Mouse (Mus musculus): ENCODE data around the gene Olfr1410.

The Olfr1410 gene

DNA sequence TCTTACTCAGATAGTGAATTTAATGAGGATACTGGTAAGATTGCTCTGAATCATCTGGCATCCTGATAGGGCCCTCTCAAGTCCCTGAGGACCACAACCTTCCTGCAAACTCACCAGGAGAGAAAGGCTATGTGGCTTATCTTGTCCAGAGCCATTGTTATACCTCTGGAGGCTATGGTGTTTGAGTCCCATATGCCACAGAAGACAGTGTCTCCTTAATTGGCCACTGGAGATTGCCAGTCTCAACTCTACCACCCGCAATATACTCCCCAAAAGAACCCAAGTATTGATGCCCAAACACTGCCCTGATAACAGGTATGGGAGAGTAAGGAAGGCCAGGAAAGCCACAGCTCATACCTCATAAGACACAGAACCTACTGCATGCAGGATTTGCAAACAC, at the start of gene Olfr1410:
Gene Olfr1410, plus strand, starts transcription at position 301 of the 400 bp plus-strand sequence.
- DNase-seq (ENCODE audit: low spot score) = no peak

GRCm38 (mm10) chr1:92571022-92571421, 34.6 kb upstream of the Olfr1410 start, which contains the start of gene Olfr1413:
Gene Olfr1413, plus strand, starts transcription at chr1:92571322.
- DNase-seq (ENCODE audit: low spot score) = no peak

DNA sequence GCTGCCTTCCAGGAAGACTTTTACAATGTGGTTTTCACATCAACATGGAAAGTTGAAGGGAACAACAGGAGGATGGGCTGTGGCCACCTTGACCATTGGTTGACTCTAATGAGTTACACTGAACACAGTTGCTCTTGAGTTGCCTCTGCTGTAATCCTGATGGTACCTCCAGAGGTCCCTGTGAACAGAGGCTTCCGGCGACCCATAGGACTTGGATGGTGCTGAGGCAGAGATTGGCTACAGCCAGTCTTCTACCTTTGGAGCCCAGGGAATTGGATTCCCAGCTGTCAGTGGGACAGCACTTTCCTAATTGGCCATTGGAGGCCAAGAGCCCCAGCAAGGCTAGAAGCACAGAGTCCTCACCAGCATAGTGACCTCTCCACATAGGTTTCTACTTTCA, 20.1 kb upstream of the Olfr1410 start, which contains the start of gene Olfr1412:
Gene Olfr1412, plus strand, starts transcription at position 301 of the 400 bp plus-strand sequence.
- DNase-seq (ENCODE audit: low spot score) = no peak

DNA sequence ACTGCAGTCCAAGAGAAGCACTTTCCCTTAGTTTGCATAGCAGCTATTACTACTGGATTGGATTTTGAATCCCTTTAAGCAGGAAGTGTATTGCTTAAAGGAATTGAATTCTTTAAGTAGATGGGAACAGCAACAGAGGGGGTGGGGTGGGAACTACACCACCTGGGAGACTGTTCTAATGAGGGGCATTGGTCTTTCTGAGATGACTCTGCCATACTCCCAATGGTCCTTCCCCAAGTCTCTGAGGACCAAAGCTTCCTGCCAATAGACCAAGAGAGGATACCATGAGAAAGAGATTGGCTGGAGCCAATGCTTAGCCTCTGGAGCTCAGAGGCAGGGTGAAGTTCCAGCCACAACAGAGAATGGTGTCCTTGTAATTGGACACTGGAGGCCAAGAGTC, 11.5 kb upstream of the Olfr1410 start, which contains the start of gene Olfr1411:
Gene Olfr1411, plus strand, starts transcription at position 301 of the 400 bp plus-strand sequence.
- DNase-seq (ENCODE audit: low spot score) = no peak

DNA sequence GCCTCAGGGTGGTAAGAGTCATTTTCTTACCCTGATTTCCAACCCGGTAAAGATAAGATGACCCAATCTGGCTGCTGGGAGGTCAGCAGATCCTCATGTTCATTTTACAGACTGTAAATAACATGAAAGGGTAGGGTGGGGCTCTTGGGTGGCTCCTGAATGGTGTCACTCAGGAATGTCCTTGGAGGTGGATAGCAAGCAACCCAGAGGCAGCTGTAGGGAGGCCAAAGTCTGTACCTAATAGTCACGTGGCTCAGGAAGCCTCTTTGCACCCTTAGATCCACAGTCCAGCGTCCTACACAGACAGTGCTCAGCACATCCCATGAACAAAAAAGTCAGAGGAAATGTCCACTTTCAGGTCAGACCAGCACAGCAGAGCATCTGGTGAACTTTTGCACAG, 9.6 kb upstream of the Olfr1410 start:
- no peak for DNase-seq (ENCODE audit: low spot score)

- no peak for DNase-seq (ENCODE audit: low spot score)
Measured at GRCm38 (mm10) chr1:92607711-92608110, 2.1 kb downstream of the Olfr1410 start.

DNA sequence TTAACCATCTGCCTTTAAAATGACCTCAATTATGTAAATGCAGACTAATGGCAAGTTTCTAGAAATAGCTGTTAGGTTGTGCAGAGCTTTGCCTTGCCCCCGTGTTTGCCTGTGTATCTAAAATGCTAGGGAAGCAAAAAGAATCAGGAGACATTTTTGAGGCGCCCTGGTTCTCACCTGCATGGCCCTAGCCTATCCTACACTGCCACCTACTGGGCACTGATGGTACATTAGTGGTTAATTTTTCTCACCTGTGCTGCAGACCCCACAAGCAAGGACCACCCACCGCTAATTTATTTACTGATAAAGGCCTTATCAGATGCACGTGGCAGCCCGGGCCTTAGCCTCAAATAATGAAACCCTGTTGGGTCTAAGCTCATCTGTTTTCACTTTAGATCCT, 5.4 kb downstream of the Olfr1410 start:
- DNase-seq (ENCODE audit: low spot score) = peak; percentile 19

GRCm38 (mm10) chr1:92613175-92613574, 7.6 kb downstream of the Olfr1410 start:
- no peak for DNase-seq (ENCODE audit: low spot score)

DNA sequence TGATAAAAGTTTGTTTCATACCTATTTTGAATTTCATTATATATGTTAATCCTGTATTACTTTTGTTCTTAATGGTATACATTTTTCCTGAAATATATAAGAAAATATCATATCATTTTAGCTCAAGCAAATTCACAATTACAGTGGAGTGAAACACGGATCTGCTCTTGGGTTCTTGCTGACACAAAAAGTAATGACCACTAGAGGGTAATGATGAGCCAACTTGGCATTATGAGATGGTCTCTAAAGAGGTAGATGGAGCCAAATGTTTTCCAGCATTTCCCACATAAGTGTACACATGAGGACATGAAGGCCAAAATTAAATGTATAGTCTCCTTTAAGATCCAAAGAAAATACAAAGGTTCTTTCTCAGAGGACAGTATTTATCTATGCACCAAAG, 8.9 kb downstream of the Olfr1410 start:
- DNase-seq (ENCODE audit: low spot score) = no peak

GRCm38 (mm10) chr1:92616046-92616445, 10.5 kb downstream of the Olfr1410 start:
- no peak for DNase-seq (ENCODE audit: low spot score)

DNA sequence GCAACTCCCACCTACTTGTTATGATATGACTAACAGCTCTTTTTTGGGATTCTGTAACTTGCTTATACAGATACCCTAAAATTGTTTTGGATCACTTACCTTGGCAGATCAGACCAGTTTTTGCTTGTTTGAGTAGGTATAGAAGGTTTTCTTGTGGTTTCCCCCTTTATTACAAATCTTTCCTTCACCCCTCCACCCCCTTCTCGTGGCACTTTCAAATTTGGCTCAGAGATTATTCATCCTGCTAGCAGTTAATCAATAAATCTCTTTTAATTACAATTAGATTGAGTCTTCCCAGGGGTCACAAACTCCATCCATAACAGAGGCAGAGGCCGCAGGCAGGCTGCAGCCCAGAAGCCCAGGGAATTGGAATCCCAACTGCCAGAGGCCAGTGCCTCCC, 11.9 kb downstream of the Olfr1410 start, which contains the start of gene Olfr12:
Gene Olfr12, plus strand, starts transcription at position 301 of the 400 bp plus-strand sequence.
- no peak for DNase-seq (ENCODE audit: low spot score)

DNA sequence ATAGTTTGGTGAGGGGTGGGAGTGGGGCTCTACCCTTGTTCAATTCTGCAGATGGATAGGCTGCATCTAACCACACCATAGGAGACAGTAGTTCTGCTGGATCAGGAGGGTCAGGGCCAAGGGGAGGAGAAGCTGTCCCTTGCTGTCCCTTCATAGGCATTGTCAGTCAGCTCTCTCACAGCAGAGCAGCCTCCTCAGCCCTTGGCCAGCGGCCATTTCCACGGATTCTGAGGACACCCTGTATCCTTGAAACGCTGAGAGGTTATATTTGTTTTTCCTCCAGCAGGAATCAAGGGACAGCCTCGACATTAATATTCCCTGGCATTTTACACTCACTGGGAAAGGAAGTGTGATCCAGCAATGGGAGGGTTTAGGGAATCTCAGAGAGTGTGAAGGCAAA, 12.8 kb downstream of the Olfr1410 start:
- DNase-seq (ENCODE audit: low spot score) = peak; percentile 30

DNA sequence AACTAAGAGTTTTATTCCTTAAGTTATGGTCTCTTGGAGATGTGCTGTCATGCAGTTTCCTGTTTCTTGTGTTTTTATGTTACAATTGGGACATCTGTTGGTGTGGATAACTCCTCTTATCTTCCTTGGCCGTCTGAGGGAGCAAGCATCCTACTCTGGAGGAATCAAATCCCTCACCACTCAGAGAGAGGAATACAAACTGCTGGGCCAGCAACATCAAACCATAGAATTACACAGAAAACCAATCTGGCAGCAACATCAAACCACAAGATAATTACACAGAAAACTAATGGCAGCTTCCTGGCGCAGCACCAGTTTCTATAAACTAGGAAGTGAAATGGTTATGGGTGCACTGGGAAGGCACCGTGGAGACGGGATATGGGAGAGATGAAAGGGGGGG, 22.6 kb downstream of the Olfr1410 start:
- DNase-seq (ENCODE audit: low spot score) = no peak

GRCm38 (mm10) chr1:92632196-92632595, 26.6 kb downstream of the Olfr1410 start:
- no peak for DNase-seq (ENCODE audit: low spot score)

DNA sequence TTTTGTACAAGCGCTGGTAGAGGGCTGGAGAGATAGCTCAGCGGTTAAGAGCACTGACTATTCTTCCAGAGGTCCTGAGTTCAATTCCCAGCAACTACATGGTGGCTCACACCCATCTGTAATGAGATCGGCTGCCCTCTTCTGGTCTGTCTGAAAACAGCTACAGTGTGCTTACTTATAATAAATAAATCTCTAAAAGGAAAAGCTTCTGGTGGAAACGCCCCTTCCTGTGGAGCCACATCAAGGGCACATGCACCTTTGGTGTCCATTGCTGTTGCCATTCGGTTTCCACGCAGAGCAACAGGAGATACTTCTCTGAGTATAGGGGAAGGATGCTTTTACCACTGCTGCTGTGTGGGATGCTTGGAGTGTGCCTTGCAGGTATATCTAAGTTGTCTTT, 27.4 kb downstream of the Olfr1410 start:
- DNase-seq (ENCODE audit: low spot score) = no peak

- no peak for DNase-seq (ENCODE audit: low spot score)
Measured at GRCm38 (mm10) chr1:92633726-92634125, 28.1 kb downstream of the Olfr1410 start.

GRCm38 (mm10) chr1:92634569-92634968, 29.0 kb downstream of the Olfr1410 start:
- no peak for DNase-seq (ENCODE audit: low spot score)

- no peak for DNase-seq (ENCODE audit: low spot score)
Measured at GRCm38 (mm10) chr1:92634976-92635599, 29.5 kb downstream of the Olfr1410 start.

- no peak for DNase-seq (ENCODE audit: low spot score)
Measured at GRCm38 (mm10) chr1:92636015-92636414, 30.4 kb downstream of the Olfr1410 start.

GRCm38 (mm10) chr1:92636676-92637075, 31.1 kb downstream of the Olfr1410 start:
- DNase-seq (ENCODE audit: low spot score) = no peak

GRCm38 (mm10) chr1:92637501-92638172, 32.1 kb downstream of the Olfr1410 start:
- DNase-seq (ENCODE audit: low spot score) = no peak

DNA sequence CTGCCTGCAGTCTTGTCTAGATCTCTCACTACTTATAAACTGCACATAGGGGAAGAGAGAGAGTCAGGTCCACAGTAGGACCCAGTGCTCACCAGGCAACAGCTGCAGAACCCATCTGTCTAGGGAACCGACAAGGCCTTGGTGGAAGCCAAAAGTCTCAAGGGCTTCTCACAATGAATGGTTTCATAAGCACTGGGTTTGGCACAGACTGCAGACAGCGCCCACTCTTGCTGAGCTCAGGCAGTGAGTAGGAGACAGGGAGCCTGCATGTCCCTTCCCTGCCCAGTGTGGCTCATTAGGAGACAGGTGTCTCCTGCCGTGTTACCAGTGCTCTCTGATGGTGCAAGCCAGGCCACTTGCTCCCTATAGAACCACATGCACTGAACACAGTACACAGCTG, 32.6 kb downstream of the Olfr1410 start:
- DNase-seq (ENCODE audit: low spot score) = no peak

DNA sequence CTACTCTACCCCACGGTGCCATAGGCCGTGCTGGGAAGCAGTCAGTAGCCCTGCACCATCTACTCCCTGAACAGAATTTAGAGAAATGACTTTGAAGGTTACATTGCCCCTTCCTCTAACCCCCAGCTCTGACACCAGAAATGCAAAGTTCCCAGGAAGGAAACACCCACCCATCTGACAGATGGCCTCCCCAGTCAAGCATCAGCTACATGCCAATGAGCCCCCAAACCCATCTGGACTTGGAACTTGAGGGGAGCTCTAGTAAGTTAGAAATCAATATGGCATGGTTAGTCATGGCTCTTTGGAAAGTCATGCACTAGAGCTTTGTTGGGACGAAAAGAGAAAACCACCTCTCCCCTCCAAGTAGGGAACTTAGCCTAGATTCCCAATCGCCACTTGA, 33.2 kb downstream of the Olfr1410 start:
- no peak for DNase-seq (ENCODE audit: low spot score)

GRCm38 (mm10) chr1:92640393-92640792, 34.8 kb downstream of the Olfr1410 start:
- DNase-seq (ENCODE audit: low spot score) = no peak

Measured in testis, postnatal 14 days (tissue).